8 mouse cellular contexts compared by ENCODE assay signal in the genomic region with DNA sequence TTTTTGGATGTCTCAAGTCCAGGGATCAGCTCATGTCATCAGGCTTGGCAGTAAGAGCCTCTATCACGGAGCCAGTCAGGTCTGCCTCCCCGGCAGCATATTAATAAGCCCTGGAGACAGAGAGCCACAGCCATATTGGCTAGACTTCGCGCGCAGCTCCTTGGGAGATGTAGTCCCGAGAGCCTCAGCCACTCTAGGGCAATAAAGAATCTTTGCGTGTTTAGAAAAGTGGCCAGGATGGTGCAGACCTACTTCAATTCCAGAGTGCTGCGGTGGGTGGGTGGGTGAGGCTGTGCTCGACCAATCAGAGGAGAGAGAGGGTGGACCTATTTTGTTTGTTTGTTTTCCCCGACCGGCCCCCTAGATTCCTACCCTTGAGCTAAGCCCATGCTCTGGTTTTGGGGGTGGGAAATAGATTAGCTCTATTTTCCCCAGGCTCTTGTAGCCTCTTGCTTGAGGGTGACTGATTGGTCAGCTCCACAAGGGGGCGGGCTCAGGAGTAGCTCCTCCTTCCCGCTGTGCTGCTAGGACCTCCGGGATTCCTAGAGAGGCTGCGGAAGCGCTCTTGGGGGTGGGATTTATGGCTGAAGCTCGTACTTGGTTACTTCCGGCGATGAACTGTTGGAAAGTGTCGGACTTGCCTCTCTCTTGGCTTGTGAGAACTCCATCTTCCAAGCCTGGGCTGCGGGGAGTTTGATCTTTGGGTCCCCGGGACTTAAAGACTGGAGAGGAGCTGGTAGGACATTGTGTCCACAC. TPM values are rescaled to one million over a fixed set of nuclear protein-coding genes. Genes with fewer than 3 reads are reported as not detected.
DNase-seq lines count a peak whose midpoint lies in the region; ATAC-seq lines count a peak whose summit lies in the region.

A gene (plus strand): TSS at position 627 of the 756 bp plus-strand sequence.

- H3K9me3 ChIP-seq in forebrain, embryonic 14.5 days (replicated peaks; ENCODE audit: control insufficient read depth, low read length) = no peaks in the 10 kb centered on the region
- H3K9me3 ChIP-seq in neural tube, embryonic 15.5 days (replicated peaks) = no peaks in the 10 kb centered on the region

- no peaks in the 10 kb centered on the region for H3K36me3 ChIP-seq in forebrain, embryonic 14.5 days (ENCODE audit: control insufficient read depth, insufficient read depth, low read length)
- H3K36me3 ChIP-seq in neural tube, embryonic 15.5 days = peaks cover 6% of the 10 kb centered on the region; the same call in 1 of the 2 replicates

- peak within 1 kb of the TSS; percentile 88 for H3K27ac ChIP-seq in forebrain, embryonic 14.5 days (ENCODE audit: low read depth, low read length)
- peak within 1 kb of the TSS; percentile 90 for H3K27ac ChIP-seq in neural tube, embryonic 15.5 days (replicated peaks)

- 0% methylated on average over 22 of the region's 22 CpGs for WGBS in forebrain, embryonic 14.5 days
- WGBS in neural tube, embryonic 15.5 days = 0% methylated on average over 22 of the region's 22 CpGs

- H3K27me3 ChIP-seq in forebrain, embryonic 14.5 days (replicated peaks; ENCODE audit: control insufficient read depth, insufficient read depth, low read length) = no peaks in the 10 kb centered on the region
- no peaks in the 10 kb centered on the region for H3K27me3 ChIP-seq in neural tube, embryonic 15.5 days (replicated peaks)

- H3K4me1 ChIP-seq in forebrain, embryonic 14.5 days (ENCODE audit: control insufficient read depth, insufficient read depth, low read length) = peaks cover 18% of the 10 kb centered on the region
- H3K4me1 ChIP-seq in neural tube, embryonic 15.5 days = peaks cover 29% of the 10 kb centered on the region

- ATAC-seq in forebrain, embryonic 14.5 days = peak; percentile 96
- peak; percentile 93 for ATAC-seq in neural tube, embryonic 15.5 days (ENCODE audit: low FRiP score)

- peak within 1 kb of the TSS; percentile 71 for H3K9ac ChIP-seq in forebrain, embryonic 14.5 days (ENCODE audit: low read length)
- peak within 1 kb of the TSS; percentile 60 for H3K9ac ChIP-seq in neural tube, embryonic 15.5 days (replicated peaks)

- H3K4me3 ChIP-seq in forebrain, embryonic 14.5 days (ENCODE audit: low read depth, low read length) = peak within 1 kb of the TSS; percentile 57
- H3K4me3 ChIP-seq in neural tube, embryonic 15.5 days (replicated peaks) = peak within 1 kb of the TSS; percentile 57

- DNase-seq in ES-CJ7 (ENCODE audit: low read depth, low spot score) = peak; percentile 100
- DNase-seq in cerebellum, adult 11 months = peak; percentile 98
- peak; percentile 99 for DNase-seq in forebrain, embryonic 14.5 days (ENCODE audit: low spot score)
- peak; percentile 97 to 98 for DNase-seq in heart, postnatal 14 days
- peak; percentile 98 for DNase-seq in layer of hippocampus, adult 11-12 months (ENCODE audit: low spot score)
- peak; percentile 99 for DNase-seq in lung, adult 18-20 months
- peak; percentile 98 for DNase-seq in testis, postnatal 14 days (ENCODE audit: low spot score)

- H3K4me2 ChIP-seq in forebrain, embryonic 14.5 days (ENCODE audit: low read length) = peak within 1 kb of the TSS; percentile 67
- H3K4me2 ChIP-seq in neural tube, embryonic 15.5 days = peak within 1 kb of the TSS; percentile 71

- intact Hi-C loops in heart, postnatal 14 days (cut with DNase I) = loop anchor here (2.0 kb wide), 2 partner anchors 27 to 63 kb away; a partner anchor contains a TSS

RNA-seq across cellular contexts. Expression of the gene that starts here (rescaled TPM):
- polyA plus RNA-seq in forebrain, embryonic 14.5 days (2014; fragmentation: Nextera tagmentation; extraction: Ambion mirVana) = 17.7 and 17.8 TPM in 2 replicates
- total RNA-seq in heart, postnatal 14 days (2021) = 10 to 100 TPM in 1 of 2 experiments, 1 to 10 TPM in 1; 9.9 to 10.0 TPM
- polyA plus RNA-seq in neural tube, embryonic 15.5 days (2015; fragmentation: Nextera tagmentation; extraction: Ambion mirVana) = 12.5 and 12.9 TPM in 2 replicates

Comparison
In these comparisons a context has a peak if more than half of its experiments do, and no peak if none do; other contexts are left out.
1. Peak in every context shown above with its lines: DNase-seq, ATAC-seq, H3K4me3 ChIP-seq and H3K27ac ChIP-seq.